Mouse (Mus musculus) c-Kit-negative CD71-positive TER-119-positive erythroid progenitor cells, embryonic 14.5 days (primary cell): ENCODE results near the gene Nphp1.

Source experiments
- DNase-seq: peaks from one replicate; pipeline ENCODE4 v3.0.0-alpha.2; 2013; ENCODE audit warnings: low read depth, low spot score

Nphp1 gene

DNA sequence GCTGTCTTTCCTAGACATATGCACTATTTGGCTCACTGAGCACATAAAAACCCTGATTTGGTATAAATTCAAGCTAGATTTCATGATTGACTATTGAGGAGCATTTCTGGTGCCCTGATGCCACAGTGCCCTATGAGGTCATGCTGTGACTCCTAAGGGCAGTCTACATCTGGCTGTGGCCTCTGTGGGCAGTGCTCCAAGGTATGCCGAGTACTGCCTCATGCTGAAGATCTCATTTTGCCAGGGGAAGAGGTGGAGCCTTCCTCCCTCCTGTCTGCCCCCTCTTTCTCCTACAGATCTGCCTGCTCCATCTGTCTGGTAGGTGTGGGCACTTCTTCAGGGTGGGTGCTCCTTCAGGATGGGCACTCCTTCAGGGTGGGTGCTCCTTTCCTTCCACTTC is 39.3 kb downstream of the Nphp1 start:
- no peak for DNase-seq

DNA sequence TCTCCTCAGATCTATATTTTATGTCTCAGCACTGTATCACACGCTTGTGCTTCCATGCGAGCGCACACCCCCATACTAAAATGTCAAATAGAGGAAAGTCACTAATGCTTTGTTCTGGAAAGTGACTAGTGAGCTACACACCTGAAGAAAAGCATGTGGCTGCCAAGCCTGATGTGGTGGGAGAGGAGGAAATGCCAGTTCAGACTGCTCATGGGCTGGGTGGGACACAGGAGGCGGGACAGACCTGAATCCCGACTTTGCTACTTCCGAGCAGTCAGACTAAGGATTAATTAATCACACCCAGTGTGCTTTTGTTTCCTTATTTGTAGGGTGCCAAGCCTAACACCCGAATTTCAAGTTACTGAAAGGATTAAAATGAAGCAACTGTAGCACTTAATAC is 40.4 kb downstream of the Nphp1 start:
- no peak for DNase-seq

DNA sequence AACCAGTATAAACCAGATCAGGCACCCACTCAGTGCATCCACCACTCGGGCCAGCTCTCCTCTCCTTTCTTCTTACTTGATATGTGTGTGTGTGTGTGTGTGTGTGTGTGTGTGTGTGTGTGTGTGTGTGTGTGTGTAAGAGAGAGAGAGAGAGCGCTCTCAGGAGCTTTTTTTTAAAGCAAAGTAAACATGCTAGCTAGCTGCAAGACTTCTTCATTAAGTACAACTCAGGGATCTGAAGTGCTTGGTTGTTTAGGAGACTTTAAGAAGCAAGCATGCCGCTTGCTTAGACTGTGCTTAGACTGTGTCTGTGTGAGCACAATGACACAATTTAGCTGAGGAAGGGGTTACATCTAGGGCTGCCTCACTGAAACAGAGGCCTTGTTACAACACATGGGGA is 46.1 kb downstream of the Nphp1 start:
- no peak for DNase-seq

DNA sequence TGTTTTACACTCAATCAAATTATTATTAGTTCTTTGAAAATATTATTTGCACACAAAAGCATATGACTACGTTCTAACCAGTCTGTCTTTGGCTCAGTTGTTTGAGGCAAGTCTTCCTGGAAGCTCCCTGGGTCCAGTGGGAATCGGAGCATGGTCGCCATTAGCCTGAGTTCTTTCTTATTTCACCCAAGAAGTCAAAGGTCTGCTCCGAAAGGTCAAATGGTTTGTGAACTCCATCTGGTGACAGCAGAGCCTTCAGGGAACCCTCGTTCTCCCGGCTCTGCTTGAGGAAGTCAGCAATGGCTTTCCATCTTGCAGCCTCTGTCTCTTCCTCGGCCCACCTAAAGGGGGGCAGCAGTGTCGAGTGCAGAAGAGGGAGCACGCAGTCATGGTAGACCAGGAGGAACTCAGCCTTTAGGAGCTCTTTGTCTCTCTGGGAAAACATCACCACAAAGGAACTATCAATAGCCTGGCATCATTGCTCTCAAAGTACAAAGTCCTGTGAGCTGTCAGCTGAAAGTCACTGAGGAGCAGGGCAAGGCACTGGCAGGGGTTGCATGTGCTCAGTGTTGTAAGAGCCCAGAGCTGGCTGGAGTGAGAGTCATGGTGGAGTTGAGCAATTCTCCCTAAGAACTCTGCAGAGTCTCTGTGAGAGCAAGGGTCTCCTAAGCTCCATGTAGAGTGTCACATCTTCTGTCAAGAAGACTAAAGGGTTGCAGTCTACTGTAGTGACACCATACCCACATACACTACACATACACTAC is 47.8 kb downstream of the Nphp1 start:
- no peak for DNase-seq

DNA sequence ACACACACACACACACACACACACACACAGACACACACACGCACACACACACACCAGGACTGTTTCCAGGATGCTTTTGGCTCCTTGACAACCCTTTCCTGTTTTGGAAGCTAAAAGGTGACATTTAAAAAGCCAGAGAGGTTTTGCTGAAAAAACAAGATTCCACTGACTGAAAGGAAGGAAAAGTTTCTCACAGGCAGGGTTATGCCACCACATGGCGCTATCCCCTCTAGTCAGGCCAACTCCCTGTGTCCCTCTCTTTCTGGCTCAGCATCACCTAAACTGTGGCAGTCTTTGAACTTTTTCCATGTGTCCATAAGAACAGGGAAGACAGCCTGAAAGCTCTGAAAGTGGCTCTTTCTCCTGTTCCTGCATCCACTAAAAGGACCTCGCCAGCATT is 50.8 kb downstream of the Nphp1 start:
- DNase-seq, result no peak

DNA sequence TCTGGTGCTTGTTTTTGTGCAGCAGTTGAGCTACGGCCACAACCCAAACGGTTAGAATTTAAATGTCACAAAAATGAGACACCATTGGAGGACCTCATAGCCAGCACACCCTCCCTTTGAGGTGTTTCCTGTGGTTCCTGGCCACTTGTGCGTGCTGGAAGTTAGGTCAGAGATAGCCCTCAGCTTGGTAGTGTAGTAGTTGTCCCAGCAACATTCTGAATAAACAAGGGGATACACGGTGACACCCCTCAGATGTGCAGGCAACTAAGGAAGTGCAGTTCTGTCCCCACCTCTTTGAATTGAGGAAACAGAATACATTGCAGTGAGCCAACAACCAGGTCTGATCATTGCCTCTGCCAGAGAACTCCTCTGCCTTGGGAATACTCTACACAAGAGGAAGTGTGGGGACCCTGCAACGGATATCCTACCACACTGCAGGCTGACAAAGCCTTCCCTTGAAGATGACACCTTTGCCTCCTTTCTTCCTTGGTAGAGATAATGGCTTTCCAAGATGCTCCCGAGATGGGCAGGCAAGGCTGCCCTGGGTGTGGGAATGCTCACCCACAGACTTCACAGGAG is 52.0 kb downstream of the Nphp1 start:
- DNase-seq, result no peak

DNA sequence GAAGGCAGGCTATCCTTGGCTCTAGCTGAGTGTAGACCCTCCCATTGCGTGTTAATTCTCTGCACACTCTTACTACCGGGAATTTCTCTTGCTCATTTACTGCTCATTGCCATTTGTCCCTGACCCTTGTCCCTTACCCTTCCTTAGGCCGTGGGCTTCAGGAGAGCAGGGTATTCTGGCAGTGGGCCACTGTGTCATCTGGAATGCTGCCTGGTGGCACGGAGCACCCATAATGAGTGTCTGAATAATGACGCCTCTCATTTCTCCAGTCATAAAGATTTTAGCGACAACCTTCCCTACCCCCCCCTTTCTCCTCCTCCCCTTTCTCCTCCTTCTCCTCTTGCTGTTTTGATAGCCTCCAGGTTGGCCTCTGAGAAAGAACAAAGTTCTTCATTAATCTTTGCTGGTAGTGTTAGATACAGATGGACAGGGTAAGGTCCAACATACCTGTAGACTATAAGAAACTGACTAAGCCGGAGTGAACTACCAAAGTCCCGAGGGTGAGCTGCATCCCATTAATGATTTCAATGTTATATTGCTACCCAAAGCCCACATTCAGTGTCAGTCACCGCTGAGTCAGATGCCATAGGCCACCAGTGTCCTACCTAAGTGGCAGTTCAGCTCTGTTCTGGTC is 53.1 kb downstream of the Nphp1 start:
- DNase-seq, result no peak

DNA sequence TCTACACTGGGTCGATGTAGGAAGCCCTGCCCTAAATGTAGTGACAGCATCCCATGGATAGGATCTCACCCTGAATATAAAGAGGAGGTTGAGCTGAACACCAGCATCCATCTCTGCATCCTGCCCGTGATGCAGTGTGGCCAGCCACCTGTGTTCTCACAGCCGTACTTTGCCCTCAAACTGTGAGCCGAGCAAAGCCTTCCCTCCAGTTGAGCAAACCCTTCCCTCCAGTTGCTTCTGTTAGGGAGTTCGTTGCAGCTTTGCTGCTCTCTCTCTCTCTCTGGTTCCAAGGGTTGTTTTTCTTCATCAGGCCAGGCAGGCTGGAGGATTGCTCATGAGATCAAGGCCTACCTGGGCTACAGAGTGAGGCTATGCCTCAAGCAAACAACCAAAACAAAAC is 53.8 kb downstream of the Nphp1 start:
- DNase-seq, result no peak

DNA sequence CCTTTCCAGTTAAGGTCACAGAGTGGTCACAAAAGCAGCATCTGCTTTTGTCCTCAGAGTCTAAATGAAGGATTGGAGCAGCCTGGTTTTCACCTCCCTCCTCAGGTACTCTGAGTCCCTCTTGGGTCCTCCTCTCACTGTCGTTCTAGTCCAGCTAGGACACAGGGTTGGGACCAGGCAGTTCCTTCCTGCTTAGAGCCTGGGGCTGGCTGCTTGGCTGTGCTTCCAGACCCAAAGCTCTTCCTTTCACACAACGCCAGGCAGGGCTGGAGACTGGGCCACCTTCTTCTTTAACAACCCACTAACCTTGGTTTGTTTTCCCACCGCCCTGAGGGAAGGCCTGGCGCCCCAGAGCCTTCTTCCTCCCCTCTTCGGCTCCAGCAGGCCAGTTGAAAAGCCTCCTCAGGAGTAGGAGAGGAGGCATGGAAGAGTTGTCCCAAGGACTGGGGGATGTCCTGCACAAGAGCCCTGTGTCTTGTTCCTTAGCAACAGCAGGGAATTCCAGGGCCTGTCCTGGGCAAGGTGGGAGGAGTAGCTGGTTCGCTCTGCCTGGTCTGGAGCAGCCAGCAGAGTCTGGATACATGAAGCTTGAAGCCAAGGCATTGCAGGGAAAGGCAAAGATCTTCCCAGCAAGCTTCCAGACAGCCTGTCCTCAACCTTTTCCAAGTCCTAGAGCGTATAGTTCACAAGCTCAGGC is 58.2 kb downstream of the Nphp1 start:
- no peak for DNase-seq

DNA sequence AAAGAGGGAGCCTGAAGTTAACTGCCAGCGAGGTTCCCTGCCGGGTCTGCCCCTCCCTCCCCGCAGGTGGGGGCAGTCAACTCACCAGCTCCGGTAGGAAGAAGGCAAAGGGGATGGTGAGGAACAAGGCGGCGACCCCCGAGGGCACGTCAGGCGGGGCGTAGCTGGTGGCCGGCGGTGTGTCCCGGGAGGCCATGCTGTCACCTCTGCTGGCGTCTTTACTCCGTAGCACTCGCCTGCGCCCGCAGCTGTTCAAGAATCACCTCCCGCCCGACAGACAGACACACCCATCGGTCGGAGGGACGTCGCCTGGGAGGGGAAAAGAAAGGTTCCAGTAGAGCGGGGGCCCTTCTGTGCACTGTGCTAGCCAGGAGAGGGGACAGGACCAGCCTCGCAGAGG is 59.0 kb downstream of the Nphp1 start, which contains the start of gene Mall:
Gene Mall (minus strand): TSS at position 262 of the 400 bp plus-strand sequence.
- DNase-seq, result no peak

DNA sequence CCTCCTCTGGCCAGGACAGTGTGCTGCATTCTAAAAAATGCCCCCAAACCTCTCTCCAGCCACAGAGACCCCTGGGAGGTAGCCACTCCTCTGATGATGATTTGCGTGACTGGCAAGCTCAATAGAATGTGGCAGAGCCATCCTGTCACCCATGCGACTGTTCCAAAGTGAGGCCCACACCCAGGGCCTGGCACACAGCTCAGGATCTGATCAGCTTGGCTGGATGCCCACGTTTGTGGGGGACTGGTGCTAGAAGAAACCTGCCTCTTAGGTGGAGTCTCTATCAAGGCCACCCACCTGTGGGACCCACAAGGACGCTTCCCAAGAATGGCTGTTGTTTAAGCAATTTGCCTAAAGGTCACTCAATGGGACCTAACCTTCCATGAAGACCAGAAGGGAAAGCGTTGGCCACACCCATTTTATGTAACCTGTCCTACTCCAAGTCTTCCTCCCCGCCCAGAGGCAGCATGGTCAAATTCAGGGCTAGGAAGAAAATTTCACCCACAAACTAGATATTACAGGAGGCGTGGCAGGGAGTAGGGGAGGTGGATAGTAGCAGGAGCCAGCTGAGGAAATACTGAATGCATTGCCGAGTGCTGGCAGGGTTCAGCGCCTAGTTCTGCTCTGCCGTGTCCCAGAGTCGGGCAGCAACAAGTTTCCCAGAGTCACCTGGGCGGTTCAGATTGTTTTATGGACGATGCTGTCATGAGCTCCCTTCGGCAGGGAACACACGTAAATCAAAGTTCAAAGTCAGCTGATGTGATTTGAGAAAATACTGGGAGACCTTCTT is 59.8 kb downstream of the Nphp1 start:
- DNase-seq, result no peak

DNA sequence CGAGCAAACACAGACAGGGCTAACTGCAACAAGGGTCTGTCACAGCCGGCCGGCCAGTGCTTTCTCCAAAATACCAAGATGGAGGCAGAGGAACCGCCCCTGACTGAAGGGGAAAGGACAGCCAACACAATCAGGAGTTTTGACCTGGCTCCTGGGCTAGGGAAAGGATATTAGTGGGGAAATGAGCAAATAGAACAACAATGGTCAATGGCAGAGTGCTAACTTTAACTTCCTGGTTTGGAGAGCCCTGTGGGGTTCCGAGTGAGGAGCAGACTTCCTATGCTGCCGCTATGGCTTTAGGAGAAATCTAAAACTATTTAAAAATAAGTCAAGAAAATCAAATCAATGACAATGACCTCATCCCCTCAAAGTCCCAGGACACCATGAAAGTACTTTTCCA is 60.6 kb downstream of the Nphp1 start:
- DNase-seq, result no peak

DNA sequence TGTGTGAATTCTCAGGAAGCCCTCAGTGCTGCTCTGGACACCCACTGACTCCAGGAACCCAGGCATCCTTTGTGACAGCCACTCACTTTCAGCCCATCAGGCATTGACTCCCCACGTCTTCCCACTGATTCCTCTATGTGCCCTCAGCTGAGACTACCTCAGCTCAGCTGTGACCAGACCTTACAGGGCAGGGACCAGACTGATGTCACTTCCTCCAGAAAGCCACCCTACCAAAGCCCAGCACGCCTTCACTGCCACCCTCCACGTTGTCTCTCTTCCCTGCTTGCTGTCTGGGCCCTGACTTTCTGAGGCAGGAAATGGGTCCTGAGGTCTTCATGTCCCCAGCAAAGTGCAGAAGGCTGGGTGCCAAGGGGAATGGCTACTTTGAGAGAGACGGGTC is 65.5 kb downstream of the Nphp1 start:
- DNase-seq, result no peak

DNA sequence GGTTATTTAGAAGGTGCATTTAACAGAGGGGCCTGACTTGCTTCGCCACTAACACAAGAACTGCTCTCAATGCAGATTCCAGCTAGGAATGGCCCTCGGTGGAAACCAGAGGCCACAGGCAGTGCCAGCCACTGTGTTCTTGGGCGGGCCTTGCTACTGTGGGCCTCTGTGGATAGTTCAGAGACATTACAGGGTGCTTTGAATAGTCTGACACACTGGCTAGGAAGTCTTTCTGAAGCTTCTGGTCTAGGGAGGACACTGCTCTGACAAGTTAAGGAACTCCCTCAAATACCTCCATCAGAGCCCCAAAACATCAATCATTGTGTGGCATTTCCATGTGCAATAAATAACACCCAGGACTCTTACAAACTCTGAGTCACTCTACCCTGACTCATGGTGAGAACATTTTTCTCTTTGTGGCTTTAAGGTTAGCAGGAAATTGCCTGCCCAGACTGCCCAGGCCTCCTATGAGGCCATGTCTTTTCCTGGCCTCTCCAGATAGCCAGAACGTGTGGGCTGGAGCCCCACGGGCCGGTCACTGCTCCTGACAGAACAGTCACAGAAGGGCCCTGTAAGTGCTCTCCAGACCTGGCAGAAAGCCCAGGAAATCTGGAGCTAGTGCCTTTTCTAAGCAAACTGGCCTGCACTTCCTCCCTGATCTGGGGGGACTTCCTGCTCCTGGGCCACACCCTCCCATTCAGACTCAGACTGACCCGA is 66.4 kb downstream of the Nphp1 start:
- DNase-seq, result no peak

DNA sequence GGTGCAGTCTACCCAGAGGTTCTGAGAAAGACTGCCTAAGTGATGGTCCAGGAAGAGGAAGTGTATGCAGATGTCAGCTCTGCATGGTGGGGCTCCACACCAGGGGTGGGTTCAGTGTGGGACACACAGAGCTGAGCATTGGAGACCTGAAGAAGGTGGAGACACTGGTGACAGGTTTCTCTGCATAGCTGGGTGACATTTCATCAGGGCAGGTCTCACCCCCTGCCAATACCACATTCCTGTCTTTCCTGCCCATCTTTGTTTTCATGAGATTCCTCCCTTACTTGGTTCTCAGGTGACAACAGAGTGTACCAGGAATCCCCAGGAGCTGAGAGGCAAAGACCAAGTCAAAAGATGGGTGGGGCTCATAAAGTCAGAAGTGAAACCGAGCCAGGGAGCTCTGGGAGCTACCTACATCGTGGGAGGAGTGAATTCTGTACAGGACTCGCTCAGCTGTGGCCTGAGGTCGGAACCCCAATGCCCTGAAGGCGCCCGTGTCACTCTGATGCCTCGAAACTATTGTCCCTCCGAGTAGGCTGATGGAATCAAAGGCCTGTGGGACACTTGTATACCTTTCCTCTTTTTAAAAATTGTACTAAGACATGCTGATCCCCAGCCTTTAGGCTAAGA is 69.7 kb downstream of the Nphp1 start:
- DNase-seq, result no peak

DNA sequence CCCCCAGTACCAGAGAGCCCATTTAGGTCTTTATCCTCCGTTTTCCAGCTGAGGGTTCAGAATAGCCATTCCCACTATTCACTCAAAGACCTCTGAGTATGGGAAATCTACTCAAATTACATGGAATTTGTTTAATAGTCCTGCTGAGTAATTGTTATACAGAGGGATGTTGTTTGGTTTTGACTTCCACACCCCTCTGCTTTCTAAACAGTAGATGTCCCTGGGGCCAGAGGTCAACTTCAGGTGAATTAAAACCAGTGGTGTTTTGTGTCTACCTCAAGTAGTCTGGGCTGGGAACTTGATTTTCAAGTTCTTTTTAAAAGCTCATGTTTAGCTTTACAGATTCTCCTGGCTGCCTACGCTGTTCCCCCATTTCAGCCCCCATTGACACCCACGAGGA is 74.0 kb downstream of the Nphp1 start:
- no peak for DNase-seq

DNA sequence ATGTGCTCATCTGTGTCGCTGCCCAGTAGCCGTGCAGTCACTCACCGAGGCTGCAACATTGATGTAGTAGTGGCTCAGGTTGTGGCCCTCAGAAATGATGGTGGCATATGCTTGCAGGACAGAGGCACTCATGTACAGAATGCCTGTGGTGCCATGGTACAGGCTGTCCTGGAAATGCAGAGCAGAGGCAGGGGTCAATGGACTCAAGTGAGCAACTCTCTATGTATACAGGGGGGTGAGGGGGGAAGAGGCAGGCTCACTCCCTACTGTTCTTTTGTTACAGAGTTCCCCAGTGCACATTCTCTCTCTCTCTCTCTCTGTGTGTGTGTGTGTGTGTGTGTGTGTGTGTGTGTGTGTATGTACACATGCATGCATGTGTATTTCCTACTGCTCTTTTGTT is 79.9 kb downstream of the Nphp1 start:
- no peak for DNase-seq

DNA sequence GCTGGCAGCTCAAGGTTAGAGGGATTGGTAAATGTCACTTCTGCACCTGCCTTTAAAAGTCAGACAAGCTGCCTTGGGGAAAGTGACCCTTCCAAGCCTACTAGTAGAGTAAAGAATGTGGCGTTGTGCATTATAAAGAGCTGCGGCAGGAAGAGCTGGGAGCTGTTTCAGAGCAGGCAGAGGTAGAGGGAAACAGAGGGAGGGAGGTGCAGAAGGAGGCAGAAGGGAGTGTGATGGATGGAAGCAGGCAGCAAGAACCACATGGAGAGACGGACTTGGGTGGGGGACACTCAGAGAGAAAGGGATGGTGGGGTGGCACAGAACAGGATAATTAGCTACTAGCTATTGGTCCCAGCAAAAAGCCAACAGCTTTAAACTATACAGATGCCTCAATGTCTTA is 80.6 kb downstream of the Nphp1 start:
- no peak for DNase-seq

DNA sequence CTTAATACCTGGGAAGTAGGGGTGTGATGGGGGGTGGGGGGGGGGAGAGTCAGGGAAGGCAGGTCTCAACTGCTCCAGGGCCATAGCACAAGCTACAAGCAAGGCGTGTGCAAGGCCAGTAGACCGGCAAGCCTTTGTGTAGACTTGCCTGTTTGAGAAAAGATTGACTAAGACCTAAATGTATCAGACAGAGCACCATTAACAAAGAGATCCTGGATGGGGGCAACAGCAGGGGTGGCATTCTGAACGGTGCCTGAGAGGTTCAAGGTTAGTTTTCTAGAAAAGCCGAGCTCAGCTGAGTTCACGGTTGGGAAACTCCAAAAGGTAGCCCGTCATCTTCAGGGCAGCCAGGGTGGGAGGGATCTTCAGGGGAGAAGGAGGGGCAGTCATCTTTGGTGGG is 83.4 kb downstream of the Nphp1 start:
- DNase-seq, result no peak
